Mouse (Mus musculus) Patski (cell line): Measurements from ENCODE around the gene Ppm1k. TPM values are rescaled to one million over a fixed set of nuclear protein-coding genes. Genes with fewer than 3 reads are reported as not detected.

ENCODE experiments used
- ATAC-seq: fragments of 100-300 bp; one replicate; pipeline ENCODE4 v1.8.0; 2021
- CTCF ChIA-PET: fragments of 350-600 bp; sonication (Branson Sonifier 250); formaldehyde crosslinking; loops from one replicate; lab custom pipeline; 2022; ENCODE audit warnings: inconsistent platforms; lab: Charles Lee
- POLR2A ChIA-PET: fragments of 350-600 bp; sonication (Branson Sonifier 250); formaldehyde crosslinking; loops from one replicate; lab custom pipeline; 2022; ENCODE audit warnings: antibody characterized with exemption, inconsistent platforms; lab: Charles Lee
- DNase-seq: peaks from one replicate; pipeline ENCODE4 v3.0.0-alpha.2; 2011; ENCODE audit warnings: low read depth, low spot score
- H3K27me3 ChIP-seq: fragments of 371-371 bp; one replicate; pipeline ENCODE4 v1.5.1; 2021
- CTCF ChIP-seq: fragments of 100-300 bp; IDR thresholded peaks from one replicate; pipeline ENCODE4 v1.5.1; 2021
- in situ Hi-C: fragments of 300-500 bp; cut with MboI; formaldehyde crosslinking; loops from 3 replicates; pipeline ENCODE4 v1.11.1; 2018; ENCODE audit warnings: low pct_unique_long_range_greater_than_20kb, mixed read lengths
- polyA plus RNA-seq: library from polyadenylated mRNA; unstranded; gene quantifications from one replicate; pipeline ENCODE4 v1.2.3, GENCODE M21; 2021

Ppm1k gene
- polyA plus RNA-seq, result 8.9 TPM

DNA sequence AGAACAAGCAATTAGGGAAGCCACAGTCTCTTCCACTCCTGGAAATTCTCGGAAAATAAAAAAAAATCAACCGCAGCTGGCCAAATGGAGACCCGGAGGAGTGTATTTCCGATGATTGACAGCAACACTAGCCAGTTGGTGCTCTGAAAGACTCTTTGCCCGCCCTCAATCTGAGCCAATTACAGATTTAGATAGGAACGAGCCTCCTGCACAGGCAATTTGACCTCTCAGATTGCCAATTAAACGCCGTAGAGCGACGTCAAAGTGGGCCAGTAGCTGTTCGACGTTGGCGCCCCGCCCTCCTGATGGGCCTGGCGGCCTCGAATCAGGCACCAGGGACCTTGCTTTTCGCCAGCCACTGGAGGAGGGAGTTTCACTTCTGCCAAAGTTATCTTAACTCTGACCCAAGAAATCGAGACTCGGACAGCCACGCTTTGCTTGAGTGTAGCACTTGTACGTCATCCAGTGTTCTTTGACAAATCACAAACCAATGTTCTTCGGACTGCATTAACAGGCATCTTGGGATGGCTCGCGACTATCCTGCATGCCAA is at the start of gene Ppm1k:
Gene Ppm1k (minus strand): TSS at position 83 of the 551 bp plus-strand sequence.
- TF ChIP-seq CTCF, result no peak
- in situ Hi-C loops, result loop anchor here (10.0 kb wide), 1 partner anchor 611 kb away; the partner anchor contains the start of genes Nt5c3 and Vmn1r4

DNA sequence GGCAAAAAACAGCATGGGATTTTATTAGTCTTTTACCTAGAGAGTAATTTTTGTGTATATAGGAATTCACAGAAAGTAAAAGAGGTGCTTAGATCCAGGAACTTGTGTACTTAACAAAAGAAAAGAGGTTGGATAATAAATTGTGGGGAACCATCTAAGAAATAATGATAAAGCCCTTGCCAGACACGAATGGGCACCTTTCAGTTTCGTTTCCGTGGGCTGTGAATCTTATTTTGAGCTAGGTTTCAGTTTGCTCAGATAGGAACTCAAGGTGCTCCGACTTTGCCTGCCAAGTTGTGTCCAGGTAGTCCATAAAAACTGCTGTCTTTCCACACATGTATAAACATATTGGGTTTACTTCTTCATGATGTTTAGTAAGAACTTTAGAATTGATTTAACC is 47.1 kb upstream of the Ppm1k start:
- TF ChIP-seq CTCF, result no peak
- ATAC-seq, result no peak
- CTCF ChIA-PET, result interaction anchor here (1.1 to 1.7 kb wide), 2 partner anchors 27 to 48 kb away, joined by 3 to 7 read pairs; partner anchors contain the start of gene Ppm1k
- POLR2A ChIA-PET, result no interaction called here
- in situ Hi-C loops, result no loop called here
- no peaks in the 10 kb centered on the region for H3K27me3 ChIP-seq
- DNase-seq, result no peak

More for the DNA sequence above, at the start of gene Ppm1k:
- no peaks in the 10 kb centered on the region for H3K27me3 ChIP-seq
- ChIA-PET CTCF (interaction anchor here (1.3 to 2.3 kb wide), 2 partner anchors 38 to 46 kb away, joined by 4 to 7 read pairs; partner anchors contain the start of gene Herc6), POLR2A (no interaction called here)
- DNase-seq, result peak; percentile 99
- peak; percentile 98 for ATAC-seq

DNA sequence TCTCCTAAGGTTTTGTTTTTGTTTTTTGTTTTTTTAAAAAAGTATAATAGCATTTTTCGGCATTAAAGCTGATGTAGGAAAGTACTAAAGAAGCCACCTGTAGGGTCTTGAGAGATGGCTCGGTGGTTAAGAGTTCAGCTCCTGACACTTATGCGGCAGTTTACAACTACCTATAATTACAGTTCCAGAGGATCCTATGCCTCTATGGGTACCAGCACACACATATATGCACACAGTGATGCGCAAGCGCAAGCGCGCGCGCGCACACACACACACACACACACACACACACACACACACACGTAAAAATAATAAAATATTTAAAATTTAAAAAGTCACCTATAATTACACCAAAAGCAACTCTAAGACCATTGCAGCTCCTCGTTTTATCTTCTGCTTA is 46.3 kb upstream of the Ppm1k start:
- DNase-seq (no peak), ATAC-seq (no peak)
- TF ChIP-seq CTCF, result no peak
- POLR2A ChIA-PET, result interaction anchor here (1.9 kb wide), 1 partner anchor 47 kb away, joined by 7 read pairs; no protein-coding TSS in a partner anchor
- H3K27me3 ChIP-seq, result no peaks in the 10 kb centered on the region
- CTCF ChIA-PET, result interaction anchor here (1.1 to 1.7 kb wide), 6 partner anchors 9 to 231 kb away, joined by 3 to 7 read pairs (median 4); partner anchors contain the start of gene Ppm1k
- in situ Hi-C loops, result no loop called here

DNA sequence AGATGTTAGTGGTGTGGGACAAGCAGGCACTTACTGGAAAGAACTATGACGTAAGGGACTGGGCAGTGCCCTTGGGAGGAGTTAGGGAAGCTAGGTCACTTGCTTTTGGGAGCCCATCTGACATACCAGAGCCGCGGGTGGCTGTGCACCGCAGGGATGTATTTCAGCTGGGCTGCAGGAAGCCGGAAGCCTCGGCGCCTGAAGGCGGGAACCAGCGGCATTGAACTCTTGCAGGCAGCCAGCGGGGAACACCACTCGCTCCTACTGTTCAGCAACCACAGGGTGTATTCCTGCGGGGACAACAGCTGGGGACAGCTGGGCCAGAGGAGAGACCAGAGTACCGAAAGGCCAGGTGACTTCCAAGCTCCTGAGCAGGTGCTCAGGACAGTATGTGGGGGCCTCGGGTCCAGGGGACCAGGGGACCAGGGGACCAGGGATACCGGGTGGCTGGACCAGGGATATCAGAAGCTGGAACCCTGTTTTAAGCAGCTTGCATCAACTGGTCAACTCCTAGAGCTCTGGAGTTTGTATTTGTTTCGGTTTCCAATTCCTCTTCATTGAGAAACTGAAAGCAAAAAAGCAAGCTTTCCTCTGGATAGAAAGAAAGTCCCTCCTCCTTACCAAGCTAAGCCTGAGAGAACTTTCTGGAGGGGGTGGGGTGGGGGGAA is 45.7 kb upstream of the Ppm1k start, which contains the start of gene Herc6:
Gene Herc6 (plus strand): TSS at position 120 of the 668 bp plus-strand sequence.
- TF ChIP-seq CTCF, result no peak
- ATAC-seq (peak; percentile 100), DNase-seq (no peak)
- ChIA-PET POLR2A (interaction anchor here (0.8 to 1.9 kb wide), 2 partner anchors 17 to 47 kb away, joined by 3 to 7 read pairs; no protein-coding TSS in a partner anchor), CTCF (interaction anchor here (1.1 to 1.7 kb wide), 5 partner anchors 8 to 231 kb away, joined by 3 to 7 read pairs (median 4); partner anchors contain the start of gene Ppm1k)
- H3K27me3 ChIP-seq, result no peaks in the 10 kb centered on the region
- in situ Hi-C loops, result no loop called here

DNA sequence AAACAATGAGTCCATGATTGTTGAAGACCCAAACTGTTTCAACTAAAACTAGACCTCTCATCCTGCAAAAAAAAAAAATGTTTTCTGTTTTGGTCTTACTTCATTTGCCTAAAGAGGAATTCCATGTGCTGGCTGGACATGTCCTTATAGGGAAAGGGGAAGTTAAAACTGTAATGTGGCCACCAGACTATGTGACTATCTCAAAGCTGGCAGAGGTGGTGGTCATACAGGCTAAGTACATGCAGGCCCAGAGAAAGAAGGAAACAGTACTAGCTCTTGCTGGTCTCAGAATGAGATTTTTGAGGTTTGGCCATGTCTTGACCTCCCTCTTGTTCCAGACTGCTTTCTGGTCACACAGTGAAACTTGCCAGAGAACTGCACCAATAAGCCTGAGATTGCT is 36.3 kb upstream of the Ppm1k start:
- no peaks in the 10 kb centered on the region for H3K27me3 ChIP-seq
- ChIA-PET POLR2A (no interaction called here), CTCF (interaction anchor here (1.2 kb wide), 1 partner anchor 38 kb away, joined by 3 read pairs; no protein-coding TSS in a partner anchor)
- ATAC-seq (no peak), DNase-seq (no peak)
- in situ Hi-C loops, result loop anchor here (5.0 to 10.0 kb wide), 2 partner anchors 137 to 764 kb away; no protein-coding TSS in a partner anchor
- no peak for TF ChIP-seq CTCF

DNA sequence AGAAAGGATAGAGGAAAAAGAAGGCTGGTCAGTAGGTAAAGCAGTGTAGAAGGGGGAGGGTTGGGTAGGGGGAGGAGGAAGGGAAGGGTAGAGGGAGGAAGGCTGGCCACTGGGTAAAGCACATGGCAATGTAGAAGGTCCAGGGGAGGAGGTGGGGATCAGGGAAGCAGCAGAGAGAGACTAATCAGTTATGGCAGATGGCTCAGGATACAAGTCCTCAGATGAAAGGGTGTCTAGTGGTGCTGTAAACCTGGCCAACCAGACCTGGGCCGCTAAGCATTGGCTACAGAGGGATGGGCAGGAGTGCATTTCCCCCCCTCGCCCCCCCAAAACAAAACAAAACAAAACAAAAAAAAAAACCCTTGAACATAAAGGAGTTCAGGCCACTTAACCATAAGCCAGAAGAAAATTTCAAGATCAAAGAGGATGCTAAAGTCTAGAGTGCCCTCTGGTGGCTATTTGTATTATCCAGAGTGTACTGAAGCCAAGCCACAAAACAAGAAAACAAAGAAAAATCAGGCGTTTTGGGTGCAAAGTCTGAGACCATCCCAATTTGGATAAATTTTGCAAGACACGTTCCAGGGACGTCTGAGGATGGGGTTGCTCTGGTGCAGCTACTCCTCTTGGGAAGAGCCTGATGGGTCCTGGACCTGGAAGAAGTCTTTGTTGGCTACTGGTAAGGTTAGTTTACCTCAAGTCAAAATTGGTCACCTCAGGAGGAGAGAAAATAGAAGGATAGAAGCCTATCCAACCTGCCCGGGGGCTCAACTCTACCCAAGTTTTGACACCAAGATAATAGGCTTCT is 35.1 kb upstream of the Ppm1k start:
- CTCF ChIA-PET, result interaction anchor here (0.9 kb wide), 1 partner anchor 289 kb away, joined by 4 read pairs; no protein-coding TSS in a partner anchor
- in situ Hi-C loops, result loop anchor here (5.0 to 10.0 kb wide), 2 partner anchors 136 to 763 kb away; no protein-coding TSS in a partner anchor
- peak; percentile 69 for ATAC-seq

DNA sequence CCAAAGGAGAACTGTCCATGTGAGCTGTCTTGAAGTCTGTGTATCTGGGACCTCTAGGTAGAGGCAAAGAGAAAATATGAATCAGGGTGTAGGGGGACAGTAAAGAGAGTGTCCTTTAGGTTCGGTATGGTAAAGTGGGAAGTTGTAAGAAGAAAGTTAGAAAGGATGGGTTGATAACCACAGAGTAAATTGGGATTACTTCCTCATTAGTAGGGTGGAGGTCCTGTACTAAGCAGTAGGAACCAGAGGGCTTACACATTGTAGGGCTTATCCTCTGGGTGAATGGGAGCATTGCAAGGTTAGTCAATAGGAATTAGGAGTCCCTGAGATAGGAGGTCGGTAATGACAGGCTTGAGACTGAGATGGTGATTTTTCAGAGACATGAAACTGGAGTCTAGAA is 32.4 kb upstream of the Ppm1k start:
- DNase-seq, result no peak
- ChIA-PET POLR2A (no interaction called here), CTCF (no interaction called here)
- in situ Hi-C loops, result no loop called here
- TF ChIP-seq CTCF, result no peak
- no peaks in the 10 kb centered on the region for H3K27me3 ChIP-seq
- ATAC-seq, result no peak

More for the DNA sequence above, 35.1 kb upstream of the Ppm1k start:
- no peaks in the 10 kb centered on the region for H3K27me3 ChIP-seq
- TF ChIP-seq CTCF, result peak; percentile 72
- no peak for DNase-seq
- POLR2A ChIA-PET, result no interaction called here

DNA sequence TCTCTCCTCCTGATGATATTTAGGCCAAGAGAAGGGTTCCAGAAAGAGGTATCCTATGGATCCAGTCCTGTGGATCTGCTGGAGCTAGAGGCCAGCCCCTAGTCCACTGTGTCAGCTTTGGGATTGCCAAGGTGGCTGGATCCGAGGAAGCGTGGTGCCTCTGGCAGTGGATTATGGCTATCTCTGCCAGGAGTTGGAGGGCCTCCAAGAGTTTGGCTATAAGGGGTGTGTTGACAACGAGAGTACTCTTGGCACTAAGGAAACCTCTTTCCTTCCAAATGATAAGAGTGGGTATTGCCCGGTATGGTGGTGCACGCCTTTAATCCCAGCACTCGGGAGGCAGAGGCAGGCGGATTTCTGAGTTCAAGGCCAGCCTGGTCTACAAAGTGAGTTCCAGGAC is 30.2 kb upstream of the Ppm1k start:
- POLR2A ChIA-PET, result no interaction called here
- no peaks in the 10 kb centered on the region for H3K27me3 ChIP-seq
- in situ Hi-C loops, result no loop called here
- DNase-seq (no peak), ATAC-seq (no peak)
- CTCF ChIA-PET, result interaction anchor here (1.4 kb wide), 1 partner anchor 27 kb away, joined by 4 read pairs; no protein-coding TSS in a partner anchor
- no peak for TF ChIP-seq CTCF

DNA sequence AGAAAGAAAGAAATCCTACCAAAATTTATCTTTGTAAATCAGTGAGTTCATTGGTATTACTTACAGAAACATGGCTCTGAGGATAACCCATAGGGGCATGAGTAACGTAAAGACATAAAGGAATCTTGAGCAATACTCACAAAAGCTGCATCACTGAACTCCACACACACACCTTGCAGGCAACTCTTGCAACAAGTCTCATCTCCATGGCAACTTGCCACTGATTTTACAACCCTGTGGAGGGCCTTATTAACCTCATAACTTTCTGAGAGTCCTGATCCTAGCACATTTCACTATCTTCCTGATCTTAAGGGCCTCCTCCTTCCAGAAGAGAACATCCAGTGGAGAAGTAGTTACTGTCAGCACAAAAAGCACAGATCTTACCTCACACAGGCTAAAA is 28.2 kb upstream of the Ppm1k start:
- ChIA-PET POLR2A (no interaction called here), CTCF (interaction anchor here (0.9 kb wide), 1 partner anchor 10 kb away, joined by 3 read pairs; no protein-coding TSS in a partner anchor)
- ATAC-seq (no peak), DNase-seq (no peak)
- TF ChIP-seq CTCF, result no peak
- no peaks in the 10 kb centered on the region for H3K27me3 ChIP-seq
- in situ Hi-C loops, result no loop called here

DNA sequence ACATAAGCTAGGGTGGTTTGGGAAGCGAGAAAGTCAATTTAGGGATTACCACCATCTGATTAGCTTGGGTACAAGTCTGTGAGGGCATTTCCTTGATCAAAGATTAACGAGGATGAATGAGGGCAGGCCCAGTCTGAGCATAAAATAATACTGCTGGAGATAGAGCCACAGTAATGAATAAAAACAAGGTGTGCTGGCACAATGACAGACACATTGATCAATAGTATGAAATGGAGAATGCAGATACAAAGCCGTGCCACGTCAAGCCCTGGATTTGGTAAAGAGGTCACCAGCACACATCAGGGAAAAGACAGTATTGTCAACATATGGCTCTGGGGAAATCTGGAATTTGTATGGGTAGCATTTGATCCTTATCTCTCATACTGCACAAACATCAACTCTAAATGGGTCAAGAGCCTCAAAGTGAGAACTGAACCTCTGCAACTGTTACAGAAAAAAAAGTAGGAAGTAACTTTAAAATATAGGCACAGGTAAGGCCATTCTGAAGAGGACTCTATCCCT is 22.6 kb upstream of the Ppm1k start:
- TF ChIP-seq CTCF, result no peak
- ATAC-seq (no peak), DNase-seq (no peak)
- ChIA-PET POLR2A (no interaction called here), CTCF (no interaction called here)
- in situ Hi-C loops, result no loop called here
- no peaks in the 10 kb centered on the region for H3K27me3 ChIP-seq
